15 mouse cellular contexts compared by ENCODE assay signal in the genomic region with DNA sequence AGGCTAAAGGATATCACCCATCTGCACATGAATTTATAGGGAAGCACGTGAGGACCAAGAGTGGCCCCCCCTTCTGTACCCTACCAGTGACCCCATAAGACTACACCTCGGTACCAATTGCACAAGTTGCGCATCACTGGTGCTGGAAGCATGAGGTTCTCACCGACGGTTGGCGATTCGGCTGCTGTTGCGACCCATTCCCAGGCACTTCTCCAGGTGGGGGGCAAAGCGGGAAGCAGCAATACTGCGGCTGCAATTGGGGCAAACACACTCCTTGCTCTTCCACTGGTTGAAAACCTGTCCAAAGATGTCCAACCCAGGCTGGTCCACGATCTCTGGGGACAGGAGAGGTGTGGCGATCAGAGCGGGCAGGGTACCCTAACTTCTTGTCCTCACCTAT. TPM values are rescaled to one million over a fixed set of nuclear protein-coding genes. Genes with fewer than 3 reads are reported as not detected.
DNase-seq lines count a peak whose midpoint lies in the region; ATAC-seq and TF ChIP-seq lines count a peak whose summit lies in the region.
"Had no signal": no experiment of that assay in that cellular context is flagged by ENCODE, and none has a peak within 500 bp of the region (broad histone marks: within the 10 kb centered on the region; RNA-seq: fewer than 3 reads in every experiment).

No protein-coding gene starts in this region.

- H3K27me3 ChIP-seq in forebrain, postnatal 0 days (ENCODE audit: insufficient read depth, low read length) = no peaks in the 10 kb centered on the region
- no peaks in the 10 kb centered on the region for H3K27me3 ChIP-seq in forebrain, embryonic 14.5 days (replicated peaks; ENCODE audit: control insufficient read depth, insufficient read depth, low read length)
- no peaks in the 10 kb centered on the region for H3K27me3 ChIP-seq in midbrain, embryonic 10.5 days (ENCODE audit: low read depth, poor library complexity, severe bottlenecking)
- H3K27me3 ChIP-seq in midbrain, postnatal 0 days (ENCODE audit: insufficient read depth, low read length) = no peaks in the 10 kb centered on the region
- no peaks in the 10 kb centered on the region for H3K27me3 ChIP-seq in embryonic facial prominence, embryonic 13.5 days
- no peaks in the 10 kb centered on the region for H3K27me3 ChIP-seq in midbrain, embryonic 14.5 days (ENCODE audit: control insufficient read depth, insufficient read depth, low read length)
- H3K27me3 ChIP-seq in liver, embryonic 12.5 days (replicated peaks) = no peaks in the 10 kb centered on the region
- H3K27me3 ChIP-seq: stomach, embryonic 15.5 days had no signal

- H3K4me2 ChIP-seq in forebrain, postnatal 0 days (ENCODE audit: low read depth) = peak overlapping the region; percentile 86; the same call in 1 of the 2 replicates
- no peak overlapping the region; the same call in 1 of the 2 replicates for H3K4me2 ChIP-seq in forebrain, embryonic 14.5 days (ENCODE audit: low read length)
- H3K4me2 ChIP-seq in midbrain, postnatal 0 days (ENCODE audit: low read depth, low read length, poor library complexity, severe bottlenecking) = no peak overlapping the region
- H3K4me2 ChIP-seq in embryonic facial prominence, embryonic 13.5 days = 0 out of 2 replicates have a peak overlapping the region, but pooled peaks have one; percentile 11
- H3K4me2 ChIP-seq in midbrain, embryonic 14.5 days (ENCODE audit: low read length) = no peak overlapping the region
- no peak overlapping the region for H3K4me2 ChIP-seq in liver, embryonic 12.5 days

- DNase-seq in forebrain, postnatal 0 days = no peak
- no peak for DNase-seq in forebrain, embryonic 14.5 days (ENCODE audit: low spot score)
- DNase-seq in midbrain, embryonic 10.5 days (ENCODE audit: low spot score) = no peak
- no peak for DNase-seq in midbrain, postnatal 0 days (ENCODE audit: low spot score)
- DNase-seq in midbrain, embryonic 14.5 days = no peak
- DNase-seq in spleen, postnatal 10 days (ENCODE audit: low spot score in 2 of 2) = no peak
- DNase-seq: heart, postnatal 36 days; kidney, adult 8-10 months; lung, adult 18-20 months; right cerebral cortex, postnatal 25 days had no signal

- peaks cover 8% of the 10 kb centered on the region for H3K4me1 ChIP-seq in forebrain, postnatal 0 days (ENCODE audit: insufficient read depth)
- peaks cover 8% of the 10 kb centered on the region for H3K4me1 ChIP-seq in forebrain, embryonic 14.5 days (ENCODE audit: control insufficient read depth, insufficient read depth, low read length)
- peaks cover 37% of the 10 kb centered on the region for H3K4me1 ChIP-seq in midbrain, embryonic 10.5 days
- peaks cover 5% of the 10 kb centered on the region; the same call in 1 of the 2 replicates for H3K4me1 ChIP-seq in midbrain, postnatal 0 days (ENCODE audit: insufficient read depth, low read length)
- peaks cover 34% of the 10 kb centered on the region for H3K4me1 ChIP-seq in embryonic facial prominence, embryonic 13.5 days
- peaks cover 13% of the 10 kb centered on the region for H3K4me1 ChIP-seq in midbrain, embryonic 14.5 days (ENCODE audit: control insufficient read depth, insufficient read depth, low read length)
- peaks cover 52% of the 10 kb centered on the region for H3K4me1 ChIP-seq in liver, embryonic 12.5 days

- H3K9me3 ChIP-seq in forebrain, postnatal 0 days (ENCODE audit: low read length) = no peaks in the 10 kb centered on the region
- H3K9me3 ChIP-seq in forebrain, embryonic 14.5 days (replicated peaks; ENCODE audit: control insufficient read depth, low read length) = no peaks in the 10 kb centered on the region
- no peaks in the 10 kb centered on the region for H3K9me3 ChIP-seq in midbrain, embryonic 10.5 days (replicated peaks)
- H3K9me3 ChIP-seq in midbrain, postnatal 0 days (ENCODE audit: low read length) = no peaks in the 10 kb centered on the region
- H3K9me3 ChIP-seq in embryonic facial prominence, embryonic 13.5 days = no peaks in the 10 kb centered on the region
- H3K9me3 ChIP-seq in midbrain, embryonic 14.5 days (ENCODE audit: control insufficient read depth, low read length) = no peaks in the 10 kb centered on the region
- H3K9me3 ChIP-seq in liver, embryonic 12.5 days (replicated peaks) = no peaks in the 10 kb centered on the region
- H3K9me3 ChIP-seq: stomach, embryonic 15.5 days had no signal

- H3K9ac ChIP-seq in forebrain, postnatal 0 days = no peak overlapping the region
- no peak overlapping the region; the same call in 1 of the 2 replicates for H3K9ac ChIP-seq in forebrain, embryonic 14.5 days (ENCODE audit: low read length)
- H3K9ac ChIP-seq in midbrain, postnatal 0 days (replicated peaks; ENCODE audit: low read length, poor library complexity, severe bottlenecking) = no peak overlapping the region
- H3K9ac ChIP-seq in embryonic facial prominence, embryonic 13.5 days = peak overlapping the region; percentile 95; the same call in 1 of the 2 replicates
- peak overlapping the region; percentile 12; the same call in 1 of the 2 replicates for H3K9ac ChIP-seq in midbrain, embryonic 14.5 days (replicated peaks; ENCODE audit: low read length)
- H3K9ac ChIP-seq in liver, embryonic 12.5 days = no peak overlapping the region
- H3K9ac ChIP-seq: stomach, embryonic 15.5 days had no signal

- no peak overlapping the region for H3K27ac ChIP-seq in forebrain, postnatal 0 days (ENCODE audit: low read depth, low read length)
- no peak overlapping the region for H3K27ac ChIP-seq in forebrain, embryonic 14.5 days (ENCODE audit: low read depth, low read length)
- no peak overlapping the region for H3K27ac ChIP-seq in midbrain, embryonic 10.5 days (replicated peaks)
- no peak overlapping the region for H3K27ac ChIP-seq in midbrain, postnatal 0 days (ENCODE audit: low read depth, low read length)
- peak overlapping the region; percentile 99; the same call in 1 of the 2 replicates for H3K27ac ChIP-seq in embryonic facial prominence, embryonic 13.5 days
- no peak overlapping the region for H3K27ac ChIP-seq in midbrain, embryonic 14.5 days (replicated peaks; ENCODE audit: low read depth, low read length)
- no peak overlapping the region for H3K27ac ChIP-seq in liver, embryonic 12.5 days
- H3K27ac ChIP-seq: stomach, embryonic 15.5 days had no signal

- H3K4me3 ChIP-seq in forebrain, postnatal 0 days (ENCODE audit: low read depth, low read length) = no peak overlapping the region
- H3K4me3 ChIP-seq in forebrain, embryonic 14.5 days (ENCODE audit: low read depth, low read length) = no peak overlapping the region
- peak overlapping the region; percentile 94 for H3K4me3 ChIP-seq in midbrain, embryonic 10.5 days
- no peak overlapping the region for H3K4me3 ChIP-seq in midbrain, postnatal 0 days (ENCODE audit: low read depth, low read length)
- H3K4me3 ChIP-seq in embryonic facial prominence, embryonic 13.5 days = no peak overlapping the region
- no peak overlapping the region for H3K4me3 ChIP-seq in midbrain, embryonic 14.5 days (replicated peaks; ENCODE audit: low read depth, low read length)
- no peak overlapping the region for H3K4me3 ChIP-seq in liver, embryonic 12.5 days

- 93% methylated on average over 13 of the region's 13 CpGs for WGBS in forebrain, postnatal 0 days
- WGBS in forebrain, embryonic 14.5 days = 93% methylated on average over 13 of the region's 13 CpGs
- WGBS in midbrain, embryonic 10.5 days = 95% methylated on average over 13 of the region's 13 CpGs
- 94% methylated on average over 13 of the region's 13 CpGs for WGBS in midbrain, postnatal 0 days
- 97% methylated on average over 13 of the region's 13 CpGs for WGBS in embryonic facial prominence, embryonic 13.5 days
- WGBS in midbrain, embryonic 14.5 days = 94% methylated on average over 13 of the region's 13 CpGs
- 92% methylated on average over 13 of the region's 13 CpGs for WGBS in liver, embryonic 12.5 days (ENCODE audit: insufficient replicate concordance)

- TF ChIP-seq CTCF in forebrain, postnatal 0 days (IDR thresholded peaks at IDR 0.05; ENCODE audit: low read depth) = no peak
- no peak for TF ChIP-seq CTCF in midbrain, postnatal 0 days (IDR thresholded peaks at IDR 0.05)

- ATAC-seq in forebrain, postnatal 0 days = no peak
- no peak for ATAC-seq in forebrain, embryonic 14.5 days
- no peak for ATAC-seq in midbrain, postnatal 0 days (ENCODE audit: low FRiP score)
- ATAC-seq in embryonic facial prominence, embryonic 13.5 days (ENCODE audit: insufficient number of reproducible peaks, insufficient read depth, low FRiP score, low TSS enrichment, low read depth) = no peak
- no peak for ATAC-seq in midbrain, embryonic 14.5 days (ENCODE audit: low FRiP score, low TSS enrichment)
- ATAC-seq in liver, embryonic 12.5 days = no peak
- ATAC-seq: activated CD4-positive, CD25-positive, alpha-beta regulatory T cell, adult 4 months had no signal

- H3K36me3 ChIP-seq in forebrain, postnatal 0 days (ENCODE audit: insufficient read depth) = peaks cover 45% of the 10 kb centered on the region
- H3K36me3 ChIP-seq in forebrain, embryonic 14.5 days (ENCODE audit: control insufficient read depth, insufficient read depth, low read length) = peaks cover 49% of the 10 kb centered on the region
- H3K36me3 ChIP-seq in midbrain, embryonic 10.5 days = peaks cover 57% of the 10 kb centered on the region
- peaks cover 34% of the 10 kb centered on the region for H3K36me3 ChIP-seq in midbrain, postnatal 0 days (ENCODE audit: insufficient read depth, low read length)
- peaks cover 55% of the 10 kb centered on the region for H3K36me3 ChIP-seq in embryonic facial prominence, embryonic 13.5 days
- peaks cover 54% of the 10 kb centered on the region for H3K36me3 ChIP-seq in midbrain, embryonic 14.5 days (ENCODE audit: control insufficient read depth, insufficient read depth, low read length)
- H3K36me3 ChIP-seq in liver, embryonic 12.5 days = peaks cover 59% of the 10 kb centered on the region

RNA-seq across cellular contexts. Expression of gene Atxn7l3, which starts 2.5 kb away (rescaled TPM):
- 162 and 167 TPM in 2 replicates for total RNA-seq in forebrain, postnatal 0 days (2014; rRNA removed)
- 24.3 and 26.2 TPM in 2 replicates for polyA plus RNA-seq in forebrain, postnatal 0 days (2015; fragmentation: Nextera tagmentation; extraction: Ambion mirVana)
- polyA plus RNA-seq in forebrain, embryonic 14.5 days (2014; fragmentation: Nextera tagmentation; extraction: Ambion mirVana) = 25.2 and 28.7 TPM in 2 replicates
- polyA plus RNA-seq in midbrain, embryonic 10.5 days (2016; fragmentation: Nextera tagmentation; extraction: Ambion mirVana) = 13.9 and 16.5 TPM in 2 replicates
- total RNA-seq in midbrain, postnatal 0 days (2014; rRNA removed) = 166 and 169 TPM in 2 replicates
- polyA plus RNA-seq in midbrain, postnatal 0 days (2015; fragmentation: Nextera tagmentation; extraction: Ambion mirVana) = 25.4 and 26.5 TPM in 2 replicates
- polyA plus RNA-seq in embryonic facial prominence, embryonic 13.5 days (2015; fragmentation: Nextera tagmentation; extraction: Ambion mirVana) = 21.6 and 23.8 TPM in 2 replicates
- polyA plus RNA-seq in midbrain, embryonic 14.5 days (2014; fragmentation: Nextera tagmentation; extraction: Ambion mirVana) = 38.5 and 42.4 TPM in 2 replicates
- 7.3 and 7.5 TPM in 2 replicates for polyA plus RNA-seq in liver, embryonic 12.5 days (2016; fragmentation: Nextera tagmentation; extraction: Ambion mirVana)

RNA-seq across cellular contexts. Expression of gene Tmub2, which starts 9.2 kb away (rescaled TPM):
- 72.5 and 77.4 TPM in 2 replicates for total RNA-seq in forebrain, postnatal 0 days (2014; rRNA removed)
- 63.0 and 67.0 TPM in 2 replicates for polyA plus RNA-seq in forebrain, postnatal 0 days (2015; fragmentation: Nextera tagmentation; extraction: Ambion mirVana)
- 74.4 and 75.3 TPM in 2 replicates for polyA plus RNA-seq in forebrain, embryonic 14.5 days (2014; fragmentation: Nextera tagmentation; extraction: Ambion mirVana)
- polyA plus RNA-seq in midbrain, embryonic 10.5 days (2016; fragmentation: Nextera tagmentation; extraction: Ambion mirVana) = 51.3 and 60.5 TPM in 2 replicates
- 80.5 and 90.8 TPM in 2 replicates for total RNA-seq in midbrain, postnatal 0 days (2014; rRNA removed)
- polyA plus RNA-seq in midbrain, postnatal 0 days (2015; fragmentation: Nextera tagmentation; extraction: Ambion mirVana) = 65.4 and 73.9 TPM in 2 replicates
- polyA plus RNA-seq in embryonic facial prominence, embryonic 13.5 days (2015; fragmentation: Nextera tagmentation; extraction: Ambion mirVana) = 51.8 and 54.8 TPM in 2 replicates
- 76.4 and 78.4 TPM in 2 replicates for polyA plus RNA-seq in midbrain, embryonic 14.5 days (2014; fragmentation: Nextera tagmentation; extraction: Ambion mirVana)
- polyA plus RNA-seq in liver, embryonic 12.5 days (2016; fragmentation: Nextera tagmentation; extraction: Ambion mirVana) = 28.4 and 28.9 TPM in 2 replicates

RNA-seq across cellular contexts. Expression of gene Asb16, which starts 25.4 kb away (rescaled TPM):
- total RNA-seq in forebrain, postnatal 0 days (2014; rRNA removed) = 0.54 and 1.4 TPM in 2 replicates
- polyA plus RNA-seq in forebrain, postnatal 0 days (2015; fragmentation: Nextera tagmentation; extraction: Ambion mirVana) = 0.11 TPM in 1 of 2 replicates, not detected in the other
- not detected in 2 replicates for polyA plus RNA-seq in forebrain, embryonic 14.5 days (2014; fragmentation: Nextera tagmentation; extraction: Ambion mirVana)
- 0.05 TPM in 1 of 2 replicates, not detected in the other for polyA plus RNA-seq in midbrain, embryonic 10.5 days (2016; fragmentation: Nextera tagmentation; extraction: Ambion mirVana)
- total RNA-seq in midbrain, postnatal 0 days (2014; rRNA removed) = 2.3 and 2.5 TPM in 2 replicates
- polyA plus RNA-seq in midbrain, postnatal 0 days (2015; fragmentation: Nextera tagmentation; extraction: Ambion mirVana) = 0.28 and 0.32 TPM in 2 replicates
- polyA plus RNA-seq in embryonic facial prominence, embryonic 13.5 days (2015; fragmentation: Nextera tagmentation; extraction: Ambion mirVana) = 0.11 and 0.18 TPM in 2 replicates
- 0.12 TPM in 1 of 2 replicates, not detected in the other for polyA plus RNA-seq in midbrain, embryonic 14.5 days (2014; fragmentation: Nextera tagmentation; extraction: Ambion mirVana)
- polyA plus RNA-seq in liver, embryonic 12.5 days (2016; fragmentation: Nextera tagmentation; extraction: Ambion mirVana) = 0.05 TPM in 1 of 2 replicates, not detected in the other
- total RNA-seq: neutrophil, adult 5-6 weeks had no signal
- polyA plus RNA-seq: activated CD4-positive, CD25-positive, alpha-beta regulatory T cell, adult 4 months; stomach, embryonic 15.5 days had no signal

RNA-seq across cellular contexts. Expression of gene Ubtf, which starts 25.6 kb away (rescaled TPM):
- 94.3 and 109 TPM in 2 replicates for total RNA-seq in forebrain, postnatal 0 days (2014; rRNA removed)
- polyA plus RNA-seq in forebrain, postnatal 0 days (2015; fragmentation: Nextera tagmentation; extraction: Ambion mirVana) = 73.2 and 78.7 TPM in 2 replicates
- polyA plus RNA-seq in forebrain, embryonic 14.5 days (2014; fragmentation: Nextera tagmentation; extraction: Ambion mirVana) = 74.5 and 91.0 TPM in 2 replicates
- 89.6 and 90.3 TPM in 2 replicates for polyA plus RNA-seq in midbrain, embryonic 10.5 days (2016; fragmentation: Nextera tagmentation; extraction: Ambion mirVana)
- total RNA-seq in midbrain, postnatal 0 days (2014; rRNA removed) = 64.3 and 71.4 TPM in 2 replicates
- polyA plus RNA-seq in midbrain, postnatal 0 days (2015; fragmentation: Nextera tagmentation; extraction: Ambion mirVana) = 56.3 and 64.3 TPM in 2 replicates
- polyA plus RNA-seq in embryonic facial prominence, embryonic 13.5 days (2015; fragmentation: Nextera tagmentation; extraction: Ambion mirVana) = 88.5 and 93.6 TPM in 2 replicates
- polyA plus RNA-seq in midbrain, embryonic 14.5 days (2014; fragmentation: Nextera tagmentation; extraction: Ambion mirVana) = 77.6 and 84.4 TPM in 2 replicates
- polyA plus RNA-seq in liver, embryonic 12.5 days (2016; fragmentation: Nextera tagmentation; extraction: Ambion mirVana) = 97.2 and 98.8 TPM in 2 replicates

RNA-seq across cellular contexts. Expression of gene BC030867, which starts 45.3 kb away (rescaled TPM):
- total RNA-seq in forebrain, postnatal 0 days (2014; rRNA removed) = 0.62 and 1.0 TPM in 2 replicates
- 1.5 and 1.6 TPM in 2 replicates for polyA plus RNA-seq in forebrain, postnatal 0 days (2015; fragmentation: Nextera tagmentation; extraction: Ambion mirVana)
- 6.1 and 6.3 TPM in 2 replicates for polyA plus RNA-seq in forebrain, embryonic 14.5 days (2014; fragmentation: Nextera tagmentation; extraction: Ambion mirVana)
- 25.8 and 27.3 TPM in 2 replicates for polyA plus RNA-seq in midbrain, embryonic 10.5 days (2016; fragmentation: Nextera tagmentation; extraction: Ambion mirVana)
- 2.1 TPM in 2 replicates for total RNA-seq in midbrain, postnatal 0 days (2014; rRNA removed)
- 0.53 and 0.60 TPM in 2 replicates for polyA plus RNA-seq in midbrain, postnatal 0 days (2015; fragmentation: Nextera tagmentation; extraction: Ambion mirVana)
- 18.3 and 19.7 TPM in 2 replicates for polyA plus RNA-seq in embryonic facial prominence, embryonic 13.5 days (2015; fragmentation: Nextera tagmentation; extraction: Ambion mirVana)
- polyA plus RNA-seq in midbrain, embryonic 14.5 days (2014; fragmentation: Nextera tagmentation; extraction: Ambion mirVana) = 2.6 and 3.0 TPM in 2 replicates
- 19.5 and 19.7 TPM in 2 replicates for polyA plus RNA-seq in liver, embryonic 12.5 days (2016; fragmentation: Nextera tagmentation; extraction: Ambion mirVana)
- total RNA-seq: neutrophil, adult 5-6 weeks had no signal

Comparison
In these comparisons a context has a peak if more than half of its experiments do, and no peak if none do; other contexts are left out.
1. H3K4me2 ChIP-seq: peak in forebrain, postnatal 0 days (single experiment) and embryonic facial prominence, embryonic 13.5 days (single experiment); none in forebrain, embryonic 14.5 days (single experiment), midbrain, postnatal 0 days (single experiment), midbrain, embryonic 14.5 days (single experiment) and liver, embryonic 12.5 days (single experiment).
2. H3K9ac ChIP-seq: peak in embryonic facial prominence, embryonic 13.5 days (single experiment) and midbrain, embryonic 14.5 days (single experiment); none in forebrain, postnatal 0 days (single experiment), forebrain, embryonic 14.5 days (single experiment), midbrain, postnatal 0 days (single experiment) and liver, embryonic 12.5 days (single experiment).